Mouse (Mus musculus) spleen, embryonic (tissue): ENCODE measurements at regions not wholly inside any gene's neighbourhood (a gene's known extent, or its start where the extent isn't known, plus 50 kb on each side); places are given as distances from the start of the nearest gene placed in this dataset.

Experiments used
- CTCF ChIA-PET: fragments of 350-600 bp; sonication (Branson Sonifier 250); formaldehyde crosslinking; loops from one replicate; lab custom pipeline; 2022; lab: Charles Lee

GRCm38 (mm10) chr6:26779551-26779950, 970.5 kb upstream of the Pot1a start:
- CTCF ChIA-PET = no interaction called here

- CTCF ChIA-PET = no interaction called here
Observed at GRCm38 (mm10) chr6:26776636-26777035, 967.6 kb upstream of the Pot1a start.

DNA sequence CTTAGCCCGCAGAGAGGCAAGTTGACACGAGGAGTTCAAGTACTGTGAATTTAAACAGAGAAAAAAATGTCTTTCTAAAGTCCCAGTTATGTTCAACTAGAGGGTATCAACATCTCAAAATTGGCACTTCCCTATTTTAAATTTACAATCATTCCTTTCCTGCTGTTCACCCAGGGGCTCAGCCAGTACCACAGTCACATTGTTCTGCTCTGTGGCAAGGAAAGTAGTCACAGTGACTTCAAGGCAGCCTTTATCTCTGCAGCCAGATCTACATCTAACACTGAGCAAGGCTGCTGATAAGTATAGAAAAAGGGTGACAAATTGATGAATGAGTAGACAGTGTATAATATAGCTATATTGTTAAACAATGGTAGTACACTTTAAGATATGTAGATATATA, 957.8 kb upstream of the Pot1a start:
- CTCF ChIA-PET = interaction anchor here (0.6 kb wide), 1 partner anchor 1019 kb away, joined by 3 read pairs; no protein-coding TSS in a partner anchor

DNA sequence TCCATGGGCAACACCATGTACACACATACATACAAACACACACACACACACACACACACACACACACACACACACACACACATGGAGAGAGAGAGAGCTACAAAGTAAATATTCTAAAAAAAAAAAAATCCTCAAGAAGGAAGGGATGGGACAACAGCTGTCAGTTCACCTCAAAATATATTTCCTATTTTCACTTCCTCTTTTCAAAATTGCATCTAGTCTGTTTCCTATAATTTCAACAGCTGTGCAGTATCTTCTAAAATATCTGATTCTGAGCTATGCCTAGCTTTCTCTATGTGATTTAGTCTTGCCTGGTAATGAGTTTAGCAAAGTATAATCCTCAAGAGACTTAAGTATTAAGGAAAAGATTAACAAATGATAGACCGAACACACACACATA, 955.7 kb upstream of the Pot1a start:
- CTCF ChIA-PET = no interaction called here

DNA sequence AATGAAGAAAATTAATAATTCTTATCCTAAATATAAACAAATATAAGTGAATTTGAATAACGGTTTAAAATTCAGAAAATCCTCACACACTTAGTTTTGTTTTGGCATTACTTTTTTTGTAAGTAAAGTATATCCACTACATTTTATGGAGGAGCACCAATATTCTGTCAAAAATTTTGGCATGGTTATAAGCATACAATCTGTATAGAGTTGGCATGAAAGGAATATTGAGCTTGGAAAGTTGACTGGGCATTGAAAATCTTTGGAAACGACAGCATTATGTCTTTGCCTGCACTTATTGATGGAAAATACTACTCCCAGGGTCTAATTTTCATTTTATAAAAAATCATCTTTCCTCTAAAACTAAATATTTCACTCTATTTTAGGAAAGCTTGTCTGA, 952.5 kb upstream of the Pot1a start:
- CTCF ChIA-PET = no interaction called here
